Mouse (Mus musculus) heart, adult 2 months (tissue): Measurements from ENCODE around the gene Epyc.

Experiments used
- CTCF ChIP-seq: fragments of 200-600 bp; IDR thresholded peaks from 2 replicates; pipeline ENCODE4 v1.8.1; 2022; ENCODE audit warnings: antibody characterized with exemption, mild to moderate bottlenecking, moderate library complexity
- EP300 ChIP-seq: fragments of 200-500 bp; IDR thresholded peaks from 2 replicates; pipeline ENCODE4 v1.6.1; 2011; ENCODE audit warnings: low read depth, low read length, control low read depth; ENCODE audit not compliant: insufficient read depth

DNA sequence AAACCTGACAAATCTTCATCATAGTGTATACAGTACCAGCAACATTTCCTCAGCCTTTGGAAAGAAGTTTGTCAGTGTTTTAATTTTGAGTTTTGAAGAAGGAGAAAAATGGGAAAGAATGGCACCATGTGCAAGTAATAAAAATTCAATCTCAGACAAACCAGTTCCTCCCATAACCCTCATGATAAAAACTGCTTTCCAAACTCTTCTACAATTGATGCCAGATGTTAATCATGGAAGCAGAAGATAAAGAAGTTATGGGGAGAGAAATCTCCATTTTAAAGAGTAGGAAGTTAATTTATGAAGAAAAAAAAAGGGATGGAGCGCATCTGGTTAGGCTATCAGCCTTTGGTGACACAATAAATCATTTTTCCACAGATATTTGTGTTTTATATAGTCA, 17.3 kb upstream of the Epyc start:
- TF ChIP-seq CTCF = no peak
- TF ChIP-seq EP300 = no peak
